Mouse (Mus musculus) midbrain, postnatal 0 days (tissue): ENCODE results near the gene Fam187b. TPM values are rescaled to one million over a fixed set of nuclear protein-coding genes. Genes with fewer than 3 reads are reported as not detected.

ENCODE experiments used
- ATAC-seq: fragments of 200-750 bp; cut with Nextera tagmentation; 2 replicates; pipeline ENCODE4 v1.8.0; 2017; ENCODE audit warnings: moderate number of reproducible peaks, mild to moderate bottlenecking, moderate TSS enrichment, moderate library complexity; ENCODE audit not compliant: low FRiP score
- DNase-seq: peaks from one replicate; pipeline ENCODE4 v3.0.0-alpha.2; 2015; ENCODE audit warnings: low spot score
- H3K27ac ChIP-seq: fragments of 300-500 bp; sonication (generic); 2 replicates; pipeline ENCODE4 v1.5.1; 2014; ENCODE audit warnings: low read depth, mild to moderate bottlenecking, low read length, mixed read lengths
- H3K27me3 ChIP-seq: fragments of 300-500 bp; sonication (generic); 2 replicates; pipeline ENCODE4 v1.6.1; 2014; ENCODE audit warnings: low read length, control low read depth, mixed read lengths; ENCODE audit not compliant: insufficient read depth
- H3K36me3 ChIP-seq: fragments of 300-500 bp; sonication (generic); 2 replicates; pipeline ENCODE4 v1.6.1; 2014; ENCODE audit warnings: low read length, control low read depth, mixed read lengths; ENCODE audit not compliant: insufficient read depth
- H3K4me1 ChIP-seq: fragments of 300-500 bp; sonication (generic); 2 replicates; pipeline ENCODE4 v1.6.1; 2014; ENCODE audit warnings: mild to moderate bottlenecking, control low read depth, antibody characterized with exemption, low read length, mixed read lengths; ENCODE audit not compliant: insufficient read depth
- H3K4me2 ChIP-seq: fragments of 300-500 bp; sonication (generic); 2 replicates; pipeline ENCODE4 v1.6.1; 2014; ENCODE audit warnings: low read depth, mild to moderate bottlenecking, low read length, mixed read lengths; ENCODE audit not compliant: poor library complexity, severe bottlenecking
- H3K4me3 ChIP-seq: fragments of 300-500 bp; sonication (generic); 2 replicates; pipeline ENCODE4 v1.5.1; 2014; ENCODE audit warnings: low read depth, mild to moderate bottlenecking, low read length, moderate library complexity
- H3K9ac ChIP-seq: fragments of 300-500 bp; sonication (generic); replicated peaks from 2 replicates; pipeline ENCODE4 v1.6.1; 2014; ENCODE audit warnings: mild to moderate bottlenecking, low read length, moderate library complexity, mixed read lengths; ENCODE audit not compliant: poor library complexity, severe bottlenecking
- H3K9me3 ChIP-seq: fragments of 300-500 bp; sonication (generic); 2 replicates; pipeline ENCODE4 v1.6.1; 2016; ENCODE audit warnings: low read length, control low read depth
- CTCF ChIP-seq: IDR thresholded peaks from 2 replicates; pipeline ENCODE4 v1.5.1; 2016; ENCODE audit warnings: antibody characterized with exemption, mild to moderate bottlenecking
- WGBS: fragments of 180-500 bp; shearing (Covaris S2); extraction: QIAGEN DNeasy Blood & Tissue Kit; methylation state at CpG from one replicate; pipeline ENCODE4 v1.1.7; 2014; 5-methylcytosine and 5-hydroxymethylcytosine counted together
- polyA plus RNA-seq: library from polyadenylated mRNA; unstranded; fragments of >200 nt; fragmentation: Nextera tagmentation; extraction: Ambion mirVana; gene quantifications from 2 replicates; pipeline ENCODE4 v1.2.1, GENCODE M21; 2015
- total RNA-seq: library from RNA; depleted of rRNA; stranded (reverse); fragments of >200 nt; gene quantifications from 2 replicates; pipeline ENCODE4 v1.2.3, GENCODE M21; 2014; rRNA removed

Gene Fam187b
- total and polyA plus RNA-seq, 2 experiments from 2014 or later: 0.85 to 0.88 TPM

GRCm38 (mm10) chr7:31039011-31039410, 65.4 kb downstream of the Fam187b start:
- ATAC-seq (no peak), DNase-seq (no peak)
- no peak for TF ChIP-seq CTCF
- Histone ChIP-seq H3K27ac (no peak overlapping the region), H3K9me3 (no peaks in the 10 kb centered on the region), H3K4me3 (no peak overlapping the region), H3K4me2 (no peak overlapping the region), H3K9ac (no peak overlapping the region), H3K4me1 (no peaks in the 10 kb centered on the region), H3K27me3 (peaks cover 16% of the 10 kb centered on the region), H3K36me3 (peaks cover 12% of the 10 kb centered on the region)
- 83% methylated on average over 4 of the region's 4 CpGs for WGBS

Other genes starting within 250 kb of the Fam187b start
- gene Tmem147, start 244.2 kb upstream of the Fam187b start, total RNA-seq: 166 and 167 TPM in 2 replicates
- 290 and 318 TPM in 2 replicates for gene Tmem147, start 244.2 kb upstream of the Fam187b start, polyA plus RNA-seq
- not detected in 2 replicates for gene Gapdhs, start 230.1 kb upstream of the Fam187b start, total RNA-seq
- 0.79 and 0.80 TPM in 2 replicates for gene Gapdhs, start 230.1 kb upstream of the Fam187b start, polyA plus RNA-seq
- gene Sbsn, start 222.3 kb upstream of the Fam187b start, total RNA-seq: 2.4 and 4.0 TPM in 2 replicates
- gene Sbsn, start 222.3 kb upstream of the Fam187b start, polyA plus RNA-seq: 1.8 and 4.1 TPM in 2 replicates
- 0.71 and 7.9 TPM in 2 replicates for gene Dmkn, start 210.0 kb upstream of the Fam187b start, total RNA-seq
- gene Dmkn, start 210.0 kb upstream of the Fam187b start, polyA plus RNA-seq: 4.5 and 4.9 TPM in 2 replicates
- 4.8 and 19.2 TPM in 2 replicates for gene Krtdap, start 185.9 kb upstream of the Fam187b start, total RNA-seq
- 1.2 and 1.6 TPM in 2 replicates for gene Krtdap, start 185.9 kb upstream of the Fam187b start, polyA plus RNA-seq
- not detected in 2 replicates for gene Ffar2, start 150.0 kb upstream of the Fam187b start, total RNA-seq
- 0.07 and 0.25 TPM in 2 replicates for gene Ffar2, start 150.0 kb upstream of the Fam187b start, polyA plus RNA-seq
- not detected in 2 replicates for gene Ffar3, start 117.6 kb upstream of the Fam187b start, total RNA-seq
- gene Ffar3, start 117.6 kb upstream of the Fam187b start, polyA plus RNA-seq: not detected in 2 replicates
- gene Ffar1, start 112.2 kb upstream of the Fam187b start, total RNA-seq: not detected in 2 replicates
- gene Ffar1, start 112.2 kb upstream of the Fam187b start, polyA plus RNA-seq: not detected in 2 replicates
- 0.24 and 0.71 TPM in 2 replicates for gene Cd22, start 93.4 kb upstream of the Fam187b start, total RNA-seq
- 0.06 and 0.16 TPM in 2 replicates for gene Cd22, start 93.4 kb upstream of the Fam187b start, polyA plus RNA-seq
- 5.3 and 14.9 TPM in 2 replicates for gene Mag, start 58.9 kb upstream of the Fam187b start, total RNA-seq
- gene Mag, start 58.9 kb upstream of the Fam187b start, polyA plus RNA-seq: 5.7 and 6.9 TPM in 2 replicates
- gene Hamp2, start 49.1 kb upstream of the Fam187b start, total RNA-seq: not detected in 2 replicates
- not detected in 2 replicates for gene Hamp2, start 49.1 kb upstream of the Fam187b start, polyA plus RNA-seq
- gene Hamp, start 29.8 kb upstream of the Fam187b start, total RNA-seq: not detected in 2 replicates
- not detected in 2 replicates for gene Hamp, start 29.8 kb upstream of the Fam187b start, polyA plus RNA-seq
- gene Usf2, start 17.0 kb upstream of the Fam187b start, total RNA-seq: 95.3 and 102 TPM in 2 replicates
- 27.0 and 28.4 TPM in 2 replicates for gene Usf2, start 17.0 kb upstream of the Fam187b start, polyA plus RNA-seq
- 29.7 and 30.3 TPM in 2 replicates for gene Lsr, start 326 bp upstream of the Fam187b start, total RNA-seq
- 23.9 TPM in 2 replicates for gene Lsr, start 326 bp upstream of the Fam187b start, polyA plus RNA-seq
- gene Fxyd5, start 68.7 kb downstream of the Fam187b start, total RNA-seq: 23.1 and 48.0 TPM in 2 replicates
- gene Fxyd5, start 68.7 kb downstream of the Fam187b start, polyA plus RNA-seq: 31.9 and 32.9 TPM in 2 replicates
- 189 and 285 TPM in 2 replicates for gene Fxyd7, start 77.7 kb downstream of the Fam187b start, total RNA-seq
- 455 and 516 TPM in 2 replicates for gene Fxyd7, start 77.7 kb downstream of the Fam187b start, polyA plus RNA-seq
- 7.0 and 7.4 TPM in 2 replicates for gene Fxyd1, start 83.4 kb downstream of the Fam187b start, total RNA-seq
- 20.4 and 22.2 TPM in 2 replicates for gene Fxyd1, start 83.4 kb downstream of the Fam187b start, polyA plus RNA-seq
- gene Lgi4, start 85.6 kb downstream of the Fam187b start, total RNA-seq: 1.2 and 1.3 TPM in 2 replicates
- 0.56 and 0.81 TPM in 2 replicates for gene Lgi4, start 85.6 kb downstream of the Fam187b start, polyA plus RNA-seq
- gene Fxyd3, start 102.9 kb downstream of the Fam187b start, total RNA-seq: 3.7 TPM in 1 of 2 replicates, not detected in the other
- gene Fxyd3, start 102.9 kb downstream of the Fam187b start, polyA plus RNA-seq: 0.47 TPM in 1 of 2 replicates, not detected in the other
- 0.49 and 2.6 TPM in 2 replicates for gene Hpn, start 141.5 kb downstream of the Fam187b start, total RNA-seq
- gene Hpn, start 141.5 kb downstream of the Fam187b start, polyA plus RNA-seq: 0.62 TPM in 1 of 2 replicates, not detected in the other
- 45.0 and 57.5 TPM in 2 replicates for gene Scn1b, start 153.2 kb downstream of the Fam187b start, total RNA-seq
- gene Scn1b, start 153.2 kb downstream of the Fam187b start, polyA plus RNA-seq: 32.3 and 35.8 TPM in 2 replicates
- 253 and 270 TPM in 2 replicates for gene Gramd1a, start 182.1 kb downstream of the Fam187b start, total RNA-seq
- 160 and 177 TPM in 2 replicates for gene Gramd1a, start 182.1 kb downstream of the Fam187b start, polyA plus RNA-seq